Mouse (Mus musculus) liver, adult 2 months (tissue): Measurements from ENCODE around the gene Porcn. TPM values are rescaled to one million over a fixed set of nuclear protein-coding genes. Genes with fewer than 3 reads are reported as not detected.

ENCODE experiments used
- DNase-seq: peaks from one replicate; pipeline ENCODE4 v3.0.0-alpha.2; 2011; ENCODE audit warnings: low read depth, low spot score; ENCODE audit errors: extremely low read depth
- H3K27ac ChIP-seq: fragments of 200-500 bp; replicated peaks from 2 replicates; pipeline ENCODE4 v1.5.1; 2012; ENCODE audit warnings: low read depth, mild to moderate bottlenecking, control low read depth, inconsistent platforms, low read length; ENCODE audit not compliant: insufficient read depth
- H3K27me3 ChIP-seq: fragments of 200-500 bp; 2 replicates; pipeline ENCODE4 v1.6.1; 2012; ENCODE audit warnings: mild to moderate bottlenecking, moderate library complexity, low read length, inconsistent platforms; ENCODE audit not compliant: control insufficient read depth, insufficient read depth
- H3K36me3 ChIP-seq: fragments of 200-500 bp; 2 replicates; pipeline ENCODE4 v1.6.1; 2012; ENCODE audit warnings: low read length, inconsistent platforms; ENCODE audit not compliant: control insufficient read depth, insufficient read depth
- H3K4me1 ChIP-seq: fragments of 200-500 bp; 2 replicates; pipeline ENCODE4 v1.6.1; 2011; ENCODE audit warnings: low read length; ENCODE audit not compliant: control insufficient read depth, insufficient read depth
- H3K4me3 ChIP-seq: fragments of 200-500 bp; 2 replicates; pipeline ENCODE4 v1.5.1; 2011; ENCODE audit warnings: low read depth, mild to moderate bottlenecking, control low read depth, low read length, moderate library complexity; ENCODE audit not compliant: insufficient read depth
- H3K79me2 ChIP-seq: fragments of 200-500 bp; 2 replicates; pipeline ENCODE4 v1.6.1; 2012; ENCODE audit warnings: inconsistent platforms, mild to moderate bottlenecking, low read length, moderate library complexity; ENCODE audit not compliant: control insufficient read depth, insufficient read depth
- H3K9ac ChIP-seq: fragments of 200-500 bp; 2 replicates; pipeline ENCODE4 v1.6.1; 2012; ENCODE audit warnings: low read depth, mild to moderate bottlenecking, control low read depth, inconsistent platforms, low read length
- CTCF ChIP-seq: fragments of 200-500 bp; IDR thresholded peaks from 2 replicates; pipeline ENCODE4 v1.5.1; 2011; ENCODE audit warnings: low read depth, low read length, control low read depth
- POLR2A ChIP-seq: fragments of 200-500 bp; IDR thresholded peaks from 2 replicates; pipeline ENCODE4 v1.6.1; 2011; ENCODE audit warnings: low read length, control low read depth; ENCODE audit not compliant: insufficient read depth; ENCODE audit errors: extremely low read depth
- WGBS: fragments of 180-500 bp; shearing (Covaris S2); methylation state at CpG from one replicate; pipeline ENCODE4 v1.1.7; 2018; 5-methylcytosine and 5-hydroxymethylcytosine counted together
- polyA plus RNA-seq: library from polyadenylated mRNA; depleted of rRNA; stranded (reverse); fragments of >200 nt; gene quantifications from 2 replicates; pipeline ENCODE4 v1.2.3, GENCODE M21; 2012
- total RNA-seq: library from RNA; depleted of rRNA; stranded (reverse); fragments of >200 nt; gene quantifications from 2 replicates; pipeline ENCODE4 v1.2.3, GENCODE M21; 2014

Porcn gene
- total and polyA plus RNA-seq, 2 experiments, result 1.9 to 12.6 TPM

DNA sequence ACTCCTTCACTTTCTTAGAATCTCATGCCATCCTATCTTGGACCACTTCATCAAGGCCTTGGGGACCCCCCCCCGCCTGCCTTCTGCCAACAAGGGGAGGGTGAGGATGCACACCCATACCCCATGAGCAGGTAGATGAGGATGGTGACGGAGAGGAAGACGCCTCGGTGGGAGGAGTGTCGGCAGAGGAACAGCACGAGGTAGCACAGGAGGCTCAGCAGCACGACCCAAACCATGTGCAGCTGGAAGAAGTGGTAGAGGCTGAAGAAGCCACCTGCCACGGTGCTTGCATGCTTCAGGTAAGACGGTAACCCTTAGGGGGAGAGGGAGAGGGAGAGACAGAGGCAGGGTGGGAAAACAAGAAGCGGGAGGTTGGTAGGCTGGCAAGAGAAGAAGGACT lies 2.2 kb downstream of the Porcn start:
- no peak overlapping the region for H3K27ac ChIP-seq
- no peak overlapping the region for H3K4me3 ChIP-seq
- no peaks in the 10 kb centered on the region for H3K27me3 ChIP-seq
- WGBS, result 91% methylated on average over 10 of the region's 10 CpGs
- no peaks in the 10 kb centered on the region for H3K36me3 ChIP-seq
- H3K79me2 ChIP-seq, result no peaks in the 10 kb centered on the region
- DNase-seq, result no peak
- TF ChIP-seq POLR2A (no peak), CTCF (no peak)
- H3K9ac ChIP-seq, result no peak overlapping the region
- no peaks in the 10 kb centered on the region for H3K4me1 ChIP-seq

- no peak for DNase-seq
- Histone ChIP-seq H3K36me3 (no peaks in the 10 kb centered on the region), H3K27ac (no peak overlapping the region), H3K9ac (no peak overlapping the region), H3K4me1 (no peaks in the 10 kb centered on the region), H3K27me3 (no peaks in the 10 kb centered on the region), H3K4me3 (no peak overlapping the region), H3K79me2 (no peaks in the 10 kb centered on the region)
- TF ChIP-seq CTCF (no peak), POLR2A (no peak)
- 96% methylated on average over 13 of the region's 14 CpGs for WGBS
These were observed 3.2 kb downstream of the Porcn start for GRCm38 (mm10) chrX:8203105-8203504.

DNA sequence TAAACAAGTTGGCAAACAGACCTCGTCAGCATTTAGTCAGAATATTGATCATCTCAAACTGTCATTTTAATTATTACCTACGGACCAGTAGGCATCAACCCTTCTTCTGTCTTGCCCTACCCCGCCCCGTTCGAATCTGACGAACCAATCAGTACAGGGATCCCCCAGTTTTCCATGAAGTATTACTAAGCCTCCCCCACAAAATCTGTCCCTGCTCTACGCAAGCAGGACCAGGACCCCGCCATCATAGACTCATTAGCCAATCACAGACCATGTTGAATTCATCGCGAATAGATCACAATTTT lies 13.0 kb downstream of the Porcn start, which contains the start of gene Ebp:
Gene Ebp (minus strand): TSS at position 94 of the 305 bp plus-strand sequence.
- 2% methylated on average over 10 of the region's 10 CpGs for WGBS
- H3K27ac ChIP-seq, result peak within 1 kb of the TSS; percentile 99
- no peaks in the 10 kb centered on the region; the same call in 1 of the 2 replicates for H3K36me3 ChIP-seq
- peak within 1 kb of the TSS; percentile 96 for H3K9ac ChIP-seq
- peak within 1 kb of the TSS; percentile 99 for H3K4me3 ChIP-seq
- TF ChIP-seq POLR2A, result no peak
- no peak for TF ChIP-seq CTCF
- H3K27me3 ChIP-seq, result no peaks in the 10 kb centered on the region
- peaks cover 2% of the 10 kb centered on the region; the same call in 1 of the 2 replicates for H3K4me1 ChIP-seq
- H3K79me2 ChIP-seq, result peaks cover 9% of the 10 kb centered on the region; the same call in 1 of the 2 replicates
- DNase-seq, result peak; percentile 93

DNA sequence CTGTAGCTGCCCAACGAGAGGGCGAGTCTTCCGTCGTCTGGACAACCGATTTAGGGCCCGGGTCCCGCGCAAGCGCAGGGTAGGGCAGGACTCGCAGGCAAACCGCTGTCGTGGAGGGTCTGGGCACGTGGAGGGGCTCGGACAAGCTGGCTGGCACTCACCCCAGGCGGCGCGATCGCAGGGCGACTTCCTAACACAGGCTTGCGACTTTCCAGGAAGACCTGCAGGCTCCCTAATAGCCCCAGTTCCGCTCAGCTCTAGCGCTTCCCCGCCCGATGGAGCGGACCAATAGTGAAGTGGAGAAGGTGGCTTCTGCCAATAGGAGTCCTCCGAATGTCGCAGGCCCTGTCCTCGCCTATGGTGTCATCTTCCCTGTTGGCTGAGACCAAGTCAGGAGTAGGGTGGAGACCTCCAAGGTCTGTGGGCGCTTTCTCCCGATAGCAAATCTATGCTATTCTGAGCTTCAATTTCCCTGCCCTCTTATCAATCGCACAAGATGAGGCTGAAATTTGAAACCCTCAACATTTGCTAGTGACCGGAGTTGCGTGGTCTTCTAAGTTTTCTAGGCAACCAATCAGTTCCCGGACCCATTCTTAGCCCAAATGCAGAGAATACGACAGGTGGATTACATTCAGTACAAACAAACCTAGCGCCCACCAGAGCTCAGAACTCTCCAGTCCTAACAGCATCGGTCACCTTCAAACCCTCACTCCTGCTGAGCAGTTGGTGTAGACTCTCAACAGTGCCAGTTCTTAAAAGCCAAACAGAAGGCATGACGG lies 13.5 kb downstream of the Porcn start:
- under 1% methylated on average over 38 of the region's 38 CpGs for WGBS
- peaks cover 2% of the 10 kb centered on the region; the same call in 1 of the 2 replicates for H3K4me1 ChIP-seq

GRCm38 (mm10) chrX:8192126-8192639 lies 14.1 kb downstream of the Porcn start:
- Histone ChIP-seq H3K4me3 (peak overlapping the region; percentile 99), H3K79me2 (peaks cover 9% of the 10 kb centered on the region; the same call in 1 of the 2 replicates), H3K9ac (peak overlapping the region; percentile 96), H3K4me1 (peaks cover 2% of the 10 kb centered on the region; the same call in 1 of the 2 replicates), H3K27me3 (no peaks in the 10 kb centered on the region), H3K36me3 (peaks cover 7% of the 10 kb centered on the region), H3K27ac (peak overlapping the region; percentile 99)
- under 1% methylated on average over 13 of the region's 13 CpGs for WGBS
- TF ChIP-seq CTCF (no peak), POLR2A (no peak)
- DNase-seq, result no peak

More for the DNA sequence above, 13.5 kb downstream of the Porcn start:
- Histone ChIP-seq H3K27me3 (no peaks in the 10 kb centered on the region), H3K27ac (peak overlapping the region; percentile 99), H3K9ac (peak overlapping the region; percentile 96), H3K4me3 (peak overlapping the region; percentile 99), H3K36me3 (peaks cover 2% of the 10 kb centered on the region; the same call in 1 of the 2 replicates), H3K79me2 (peaks cover 9% of the 10 kb centered on the region; the same call in 1 of the 2 replicates)
- no peak for TF ChIP-seq CTCF
- TF ChIP-seq POLR2A, result peak; percentile 90
- DNase-seq, result peak; percentile 89
